Mouse (Mus musculus): ENCODE measurements around the gene Rps25.

The Rps25 gene

GRCm38 (mm10) chr9:44457035-44457742 is 50.2 kb downstream of the Rps25 start:
- no peak for DNase-seq (ENCODE audit: low spot score)
